In genomic region chr3:145325402-145325801, GRCm38 (mm10) we compare ENCODE assay signal across 28 mouse cellular contexts. TPM values are rescaled to one million over a fixed set of nuclear protein-coding genes. Genes with fewer than 3 reads are reported as not detected.
"Had no signal": no experiment of that assay in that cellular context is flagged by ENCODE, and none has a peak within 500 bp of the region (broad histone marks: within the 10 kb centered on the region; RNA-seq: fewer than 3 reads in every experiment).

No protein-coding gene starts in this region.

- H3K27ac ChIP-seq: gastrocnemius, adult 2 months; heart, adult 2 months; heart, embryonic 13.5 days; heart, embryonic 15.5 days; hindbrain, embryonic 10.5 days; hindbrain, embryonic 12.5 days; hindbrain, embryonic 14.5 days; kidney, embryonic 15.5 days; kidney, postnatal 0 days; layer of hippocampus, adult 2 months; left cerebral cortex, adult 2 months; limb, embryonic 13.5 days; limb, embryonic 15.5 days had no signal

- ATAC-seq: hindbrain, embryonic 16.5 days; intestine, embryonic 16.5 days had no signal

- H3K4me2 ChIP-seq: heart, embryonic 11.5 days; heart, embryonic 13.5 days; heart, embryonic 15.5 days; hindbrain, embryonic 12.5 days; hindbrain, embryonic 14.5 days; kidney, embryonic 15.5 days; limb, embryonic 13.5 days; limb, embryonic 15.5 days had no signal

- H3K9ac ChIP-seq: heart, embryonic 13.5 days; heart, embryonic 15.5 days; hindbrain, embryonic 12.5 days; hindbrain, embryonic 14.5 days; kidney, embryonic 15.5 days; limb, embryonic 13.5 days; limb, embryonic 15.5 days had no signal

- H3K4me3 ChIP-seq: gastrocnemius, adult 2 months; heart, adult 2 months; heart, embryonic 13.5 days; heart, embryonic 15.5 days; hindbrain, embryonic 10.5 days; hindbrain, embryonic 12.5 days; kidney, embryonic 15.5 days; layer of hippocampus, adult 2 months; left cerebral cortex, adult 2 months; limb, embryonic 13.5 days; limb, embryonic 15.5 days had no signal

- H3K4me1 ChIP-seq: heart, embryonic 13.5 days; heart, embryonic 15.5 days; hindbrain, embryonic 10.5 days; hindbrain, embryonic 12.5 days; kidney, embryonic 15.5 days had no signal

- H3K9me3 ChIP-seq: heart, embryonic 13.5 days; heart, embryonic 15.5 days; hindbrain, embryonic 10.5 days; hindbrain, embryonic 12.5 days; kidney, embryonic 15.5 days; limb, embryonic 13.5 days; limb, embryonic 15.5 days had no signal

- H3K36me3 ChIP-seq: heart, embryonic 13.5 days; heart, embryonic 15.5 days; hindbrain, embryonic 10.5 days; hindbrain, embryonic 12.5 days; kidney, embryonic 15.5 days; limb, embryonic 13.5 days; limb, embryonic 15.5 days had no signal

- DNase-seq: gastrocnemius, adult 2 months; gastrocnemius, postnatal 10 days; gastrocnemius, postnatal 25 days; heart, adult 2 months; heart, postnatal 14 days; heart, postnatal 36 days; kidney, adult 11 months; kidney, adult 2 months; kidney, adult 9 months; kidney, postnatal 14 days; kidney, postnatal 36 days; left cerebral cortex, postnatal 4 days; lung, adult 18-20 months had no signal

- H3K27me3 ChIP-seq: heart, embryonic 13.5 days; heart, embryonic 15.5 days; hindbrain, embryonic 12.5 days; kidney, embryonic 15.5 days; limb, embryonic 13.5 days; limb, embryonic 15.5 days had no signal

RNA-seq across cellular contexts. Expression of gene Col24a1, which starts 33.1 kb away (rescaled TPM):
- total RNA-seq: granulocyte monocyte progenitor cell, adult 5-6 weeks had no signal
